Mouse (Mus musculus): ENCODE data around the gene Stx16.

The Stx16 gene

GRCm38 (mm10) chr2:174128926-174129325 lies 52.8 kb downstream of the Stx16 start:
- DNase-seq = no peak

- DNase-seq = no peak
These were observed 54.5 kb downstream of the Stx16 start for GRCm38 (mm10) chr2:174130468-174131097.

GRCm38 (mm10) chr2:174132413-174132969 lies 56.4 kb downstream of the Stx16 start:
- DNase-seq = no peak

Data from kidney, adult 11 months (tissue).